Mouse (Mus musculus): ENCODE results near the gene Hes3. TPM values are rescaled to one million over a fixed set of nuclear protein-coding genes. Genes with fewer than 3 reads are reported as not detected.
A peak's percentile ranks its signal among the peaks of the same experiment; 100 is the strongest.

Hes3 gene
- total RNA-seq, 4 experiments from 2014 or later, result not detected

DNA sequence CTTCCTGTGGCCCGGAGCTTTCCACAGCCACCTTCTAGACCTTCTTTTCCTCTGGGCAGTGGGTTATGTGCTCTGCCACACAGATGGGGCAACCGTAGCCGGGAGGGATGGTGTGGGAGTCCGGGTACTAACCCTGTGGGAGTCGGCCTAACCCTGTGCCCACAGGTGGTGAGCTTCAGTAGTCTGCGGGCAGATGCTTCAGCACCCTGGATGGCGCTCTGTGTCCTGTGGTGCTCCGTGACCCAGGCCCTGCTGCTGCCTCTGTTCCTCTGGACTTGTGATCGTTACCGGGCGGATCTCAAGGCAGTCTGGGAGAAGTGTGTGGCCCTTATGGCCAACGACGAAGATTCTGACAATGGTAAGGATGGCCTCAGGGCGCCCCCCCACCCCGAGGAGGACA, 9.9 kb downstream of the Hes3 start:
- DNase-seq (ENCODE audit: low spot score in 2 of 2), result no peak

DNA sequence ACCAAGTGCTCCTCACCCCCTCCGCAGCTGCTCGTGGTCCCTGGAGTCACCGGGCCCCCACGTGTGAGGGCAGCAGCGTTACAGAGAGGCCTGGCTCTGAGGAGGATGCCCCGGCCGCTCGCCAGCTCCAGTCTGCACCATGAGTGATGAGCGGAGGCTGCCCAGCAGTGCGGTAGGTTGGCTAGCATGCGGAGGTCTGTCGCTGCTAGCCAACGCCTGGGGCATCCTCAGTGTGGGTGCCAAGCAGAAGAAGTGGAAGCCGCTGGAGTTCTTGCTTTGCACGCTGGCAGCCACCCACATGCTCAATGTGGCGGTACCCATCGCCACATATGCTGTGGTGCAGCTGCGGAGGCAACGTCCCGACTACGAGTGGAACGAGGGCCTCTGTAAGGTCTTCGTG, 12.5 kb downstream of the Hes3 start:
- no peak for DNase-seq (ENCODE audit: low spot score in 2 of 2)

DNA sequence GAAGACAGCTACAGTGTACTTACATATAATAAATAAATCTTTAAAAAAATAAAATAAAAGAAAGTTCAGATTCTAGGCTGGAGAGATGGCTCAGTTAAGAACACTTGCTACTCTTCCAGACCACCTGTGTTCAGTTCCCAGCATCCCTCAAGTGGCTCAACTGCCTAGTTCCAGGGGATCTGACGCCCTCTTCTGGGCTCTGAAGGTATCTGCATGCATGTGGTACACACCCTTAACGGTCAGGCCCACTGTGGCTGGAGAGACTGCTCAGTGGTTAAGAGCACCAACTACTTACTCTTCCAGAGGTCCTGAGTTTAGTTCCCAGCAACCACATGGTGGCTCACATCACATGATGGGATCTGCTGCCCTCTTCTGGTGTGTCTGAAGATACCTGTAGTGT, 13.5 kb downstream of the Hes3 start:
- no peak for DNase-seq (ENCODE audit: low spot score in 2 of 2)

- DNase-seq (ENCODE audit: low spot score in 2 of 2), result no peak
These were observed 14.8 kb downstream of the Hes3 start for GRCm38 (mm10) chr4:152276389-152277347.

GRCm38 (mm10) chr4:152274681-152275131, 16.8 kb downstream of the Hes3 start:
- no peak for DNase-seq (ENCODE audit: low spot score in 2 of 2)

DNA sequence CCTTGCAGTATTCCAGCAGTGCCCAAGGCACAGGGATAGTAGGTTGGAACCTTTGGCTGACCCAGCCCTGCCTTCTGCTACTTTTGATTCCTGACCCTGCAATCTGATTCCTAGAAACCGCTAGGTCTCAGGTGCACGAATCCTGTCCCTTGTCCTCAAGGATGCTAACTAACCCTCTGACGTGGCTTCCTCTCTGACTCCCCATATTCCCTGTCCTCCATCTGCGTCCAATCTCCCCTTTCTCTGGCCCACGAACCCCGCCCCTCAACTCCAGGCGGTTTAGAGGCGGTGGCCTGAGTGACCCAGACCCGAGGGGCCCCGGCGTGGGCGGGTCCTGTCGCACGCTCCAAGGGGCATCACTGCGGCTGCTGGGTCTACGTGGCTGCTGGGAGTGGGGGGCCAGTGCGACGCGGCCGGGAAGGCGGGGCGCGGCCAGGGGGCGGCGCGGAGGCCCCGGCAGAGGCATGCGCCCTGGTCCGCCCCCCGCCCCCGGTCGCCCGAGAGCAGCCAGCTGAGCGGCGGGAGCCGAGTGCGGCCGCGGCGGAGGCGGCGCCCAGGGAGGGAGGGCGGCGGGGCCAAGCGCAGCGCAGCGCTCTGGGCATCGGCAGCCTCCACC, 17.7 kb downstream of the Hes3 start, which contains the start of gene Gpr153:
Gene Gpr153 (plus strand): TSS at position 612 of the 616 bp plus-strand sequence.
- no peak for DNase-seq (ENCODE audit: low spot score in 2 of 2)

DNA sequence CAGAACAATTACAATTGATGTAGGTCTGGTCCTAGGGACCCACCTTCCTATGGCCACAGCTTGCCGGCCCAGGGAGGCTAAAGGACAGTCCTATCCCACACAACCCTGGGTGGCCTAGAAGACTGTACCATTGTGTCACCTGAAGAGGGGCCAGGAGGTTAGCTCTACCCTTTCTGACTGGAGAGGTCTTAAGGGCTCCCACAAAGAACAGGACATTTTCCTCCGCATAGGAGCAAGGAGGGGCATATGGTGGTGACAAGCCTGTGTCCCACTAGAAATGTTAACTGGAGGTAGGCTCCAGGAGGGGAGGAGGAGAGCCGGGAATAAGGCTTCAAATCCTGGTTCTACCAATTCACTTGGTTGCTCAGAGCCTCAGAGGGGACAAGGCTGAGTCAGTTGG, 18.3 kb downstream of the Hes3 start:
- DNase-seq (ENCODE audit: low spot score in 2 of 2), result no peak

GRCm38 (mm10) chr4:152272449-152273049, 18.9 kb downstream of the Hes3 start:
- peak; percentile 62 to 76 for DNase-seq (ENCODE audit: low spot score in 2 of 2)

- no peak for DNase-seq (ENCODE audit: low spot score in 2 of 2)
These were observed 19.5 kb downstream of the Hes3 start for GRCm38 (mm10) chr4:152272006-152272405.

DNA sequence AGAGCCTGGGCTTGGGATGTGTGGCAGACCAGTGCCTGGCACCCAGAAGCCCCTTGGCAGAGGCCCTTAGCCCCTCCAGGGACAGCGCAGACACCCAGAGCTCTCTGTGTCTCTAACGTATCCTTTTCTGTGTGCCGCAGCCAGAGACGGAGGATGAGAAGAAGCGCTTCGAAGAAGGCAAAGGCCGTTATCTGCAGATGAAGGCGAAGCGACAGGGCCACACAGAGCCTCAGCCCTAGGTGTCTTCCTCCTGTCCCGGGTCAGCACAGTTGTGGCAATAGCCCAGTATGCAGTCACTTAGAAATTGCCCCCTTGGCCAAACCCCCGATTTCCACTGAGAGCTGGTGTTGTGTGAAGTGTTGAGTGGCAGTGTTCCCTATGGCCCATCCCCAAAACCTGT, 20.1 kb downstream of the Hes3 start:
- DNase-seq (ENCODE audit: low spot score in 2 of 2), result no peak

- no peak for DNase-seq (ENCODE audit: low spot score in 2 of 2)
These were observed 20.9 kb downstream of the Hes3 start for GRCm38 (mm10) chr4:152270599-152270998.

DNA sequence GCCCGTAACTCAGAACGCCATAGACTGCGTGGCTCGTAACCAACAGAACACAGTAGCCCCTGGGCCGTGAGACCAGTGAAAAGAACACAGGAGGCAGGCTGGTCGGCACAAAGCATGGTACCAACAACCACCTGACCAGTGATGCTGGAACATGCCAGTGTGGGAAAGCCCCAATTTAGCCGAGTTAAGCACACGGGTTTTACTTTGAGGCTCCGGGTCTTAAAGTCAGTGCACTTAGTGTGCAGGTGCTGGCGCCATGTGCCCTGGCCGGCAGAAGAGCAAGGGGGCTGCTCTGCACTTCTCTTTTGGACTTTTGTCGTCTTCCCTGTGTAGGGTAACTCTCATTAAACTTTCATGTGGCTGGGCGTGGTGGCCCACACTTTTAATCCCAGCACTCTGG, 21.5 kb downstream of the Hes3 start:
- DNase-seq (ENCODE audit: low spot score in 2 of 2), result no peak

DNA sequence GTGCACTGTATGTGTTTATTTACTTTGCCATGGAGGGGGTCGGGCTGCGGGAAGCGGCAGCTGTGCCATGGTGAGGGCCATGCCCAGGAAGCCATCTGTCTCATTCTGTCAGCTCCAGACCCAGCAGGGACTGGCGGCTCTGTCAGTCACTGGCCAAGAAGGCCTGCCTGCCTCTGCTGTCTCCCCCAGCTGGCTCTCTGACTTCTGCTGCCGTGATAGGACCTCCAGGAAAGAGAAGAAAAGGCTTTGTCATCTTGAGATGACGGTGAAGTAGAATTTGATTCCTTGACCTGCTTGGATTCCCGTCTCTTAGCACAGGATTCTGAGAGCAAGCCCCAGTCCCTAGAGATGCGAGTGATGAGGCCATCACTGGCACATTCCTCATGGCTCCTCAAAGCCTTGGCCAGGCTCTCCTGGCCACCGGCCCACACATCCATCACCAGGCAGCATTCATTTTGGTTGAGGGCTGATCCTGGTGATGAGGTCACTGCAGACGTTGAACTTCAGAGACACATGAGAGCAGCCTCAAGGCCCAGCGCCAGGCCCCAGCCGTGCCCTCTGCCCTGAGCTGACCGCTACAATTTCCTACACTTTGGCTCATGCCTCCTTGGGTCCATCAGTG, 23.6 kb downstream of the Hes3 start:
- peak; percentile 63 to 75 for DNase-seq (ENCODE audit: low spot score in 2 of 2)

GRCm38 (mm10) chr4:152266236-152266895, 25.1 kb downstream of the Hes3 start:
- DNase-seq (ENCODE audit: low spot score in 2 of 2), result peak; percentile 51 to 76

- no peak for DNase-seq (ENCODE audit: low spot score in 2 of 2)
These were observed 25.7 kb downstream of the Hes3 start for GRCm38 (mm10) chr4:152265791-152266190.

DNA sequence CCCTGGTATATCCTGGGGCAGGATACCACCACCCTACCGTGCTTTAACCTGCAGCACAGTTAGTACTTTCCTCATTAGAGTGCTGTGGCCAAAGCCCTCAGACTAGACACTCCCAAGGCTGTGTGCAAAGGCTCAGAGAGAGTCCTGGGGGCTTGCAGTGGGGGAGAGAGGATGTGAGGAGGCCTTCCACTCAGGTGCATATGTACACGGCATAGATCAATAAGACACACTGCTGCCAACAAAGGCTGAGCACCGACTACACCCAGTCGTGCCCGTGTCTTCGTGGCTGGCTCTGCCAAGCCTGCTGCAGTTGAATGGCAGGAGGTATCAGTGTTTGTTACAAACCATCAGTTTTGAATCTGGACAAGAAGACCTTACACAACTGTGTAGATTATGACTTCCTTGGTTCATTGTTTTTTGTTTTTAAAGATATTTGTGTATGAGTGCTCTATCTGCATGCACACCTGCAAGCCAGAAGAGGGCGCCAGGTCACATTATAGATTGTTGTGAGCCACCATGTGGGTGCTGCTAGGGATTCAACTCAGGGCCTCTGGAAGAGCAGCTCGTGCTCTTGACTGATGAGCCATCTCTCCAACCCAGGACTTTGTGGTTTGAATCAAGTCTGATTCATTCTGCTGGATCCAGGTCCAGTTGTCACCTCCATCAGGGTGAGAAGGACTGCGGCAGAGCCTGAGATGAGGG, 26.4 kb downstream of the Hes3 start:
- DNase-seq (ENCODE audit: low spot score in 2 of 2), result no peak

DNA sequence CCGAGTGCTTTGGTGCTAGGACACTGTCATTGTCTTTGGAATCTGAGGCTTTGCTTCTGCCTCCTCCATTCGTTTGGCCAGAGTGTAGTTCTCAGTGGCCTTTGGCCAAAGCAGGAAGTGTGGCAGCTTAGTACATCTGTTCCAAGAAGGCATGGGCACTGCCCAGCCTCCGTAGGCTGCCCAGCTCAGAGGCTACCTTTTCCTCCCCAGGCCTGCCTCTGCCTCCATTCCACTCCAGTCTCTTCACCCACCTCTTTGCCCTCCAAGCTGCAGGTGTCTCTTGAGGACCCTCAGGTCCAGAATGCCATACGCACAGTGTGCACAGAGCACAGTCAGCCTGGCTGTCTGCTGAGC, 27.3 kb downstream of the Hes3 start:
- DNase-seq (ENCODE audit: low spot score in 2 of 2), result no peak

GRCm38 (mm10) chr4:152263512-152264176, 27.8 kb downstream of the Hes3 start:
- no peak for DNase-seq (ENCODE audit: low spot score in 2 of 2)

- DNase-seq (ENCODE audit: low spot score in 2 of 2), result no peak
These were observed 28.4 kb downstream of the Hes3 start for GRCm38 (mm10) chr4:152263089-152263488.

GRCm38 (mm10) chr4:152262187-152262586, 29.3 kb downstream of the Hes3 start:
- DNase-seq (ENCODE audit: low spot score in 2 of 2), result peak in 1 of 2 experiments; percentile 63

All from gastrocnemius, adult 8-10 months (tissue).